Mouse (Mus musculus) E14TG2a.4 (cell line): Measurements from ENCODE around the gene Mcoln1.

Experiments used
- H3K27me3 ChIP-seq: 2 replicates; pipeline ENCODE4 v1.6.1; 2014; ENCODE audit warnings: low read length, control low read depth; ENCODE audit not compliant: insufficient read depth
- H3K36me3 ChIP-seq: 2 replicates; pipeline ENCODE4 v1.6.1; 2014; ENCODE audit warnings: low read length, control low read depth; ENCODE audit not compliant: insufficient read depth
- H3K4me1 ChIP-seq: replicated peaks from 2 replicates; pipeline ENCODE4 v1.6.1; 2014; ENCODE audit warnings: low read depth, low read length, control low read depth
- H3K4me3 ChIP-seq: replicated peaks from 2 replicates; pipeline ENCODE4 v1.5.1; 2014; ENCODE audit warnings: mild to moderate bottlenecking, low read length
- H3K9me3 ChIP-seq: 2 replicates; pipeline ENCODE4 v1.6.1; 2014; ENCODE audit warnings: low read length, control low read depth
- CTCF ChIP-seq: conservative IDR thresholded peaks from 2 replicates; pipeline ENCODE4 v1.5.1; 2014; ENCODE audit warnings: low read length
- NANOG ChIP-seq: IDR thresholded peaks from 2 replicates; pipeline ENCODE4 v1.6.1; 2014; ENCODE audit warnings: borderline replicate concordance, low read length, mixed read lengths
- POU5F1 ChIP-seq: IDR thresholded peaks from 2 replicates; pipeline ENCODE4 v1.6.1; 2014; ENCODE audit warnings: low read length, borderline replicate concordance

Gene Mcoln1

GRCm38 (mm10) chr8:3495578-3496427 lies 4.5 kb upstream of the Mcoln1 start:
- Histone ChIP-seq H3K4me3 (peak overlapping the region; percentile 80), H3K27me3 (peaks cover 56% of the 10 kb centered on the region), H3K4me1 (peaks cover 43% of the 10 kb centered on the region), H3K9me3 (no peaks in the 10 kb centered on the region), H3K36me3 (no peaks in the 10 kb centered on the region)
- TF ChIP-seq NANOG = no peak

GRCm38 (mm10) chr8:3496428-3496748 lies 3.9 kb upstream of the Mcoln1 start:
- H3K27me3 ChIP-seq = peaks cover 53% of the 10 kb centered on the region
- peaks cover 49% of the 10 kb centered on the region for H3K4me1 ChIP-seq
- H3K4me3 ChIP-seq = peak overlapping the region; percentile 80
- TF ChIP-seq CTCF = no peak
- TF ChIP-seq POU5F1 = no peak
- TF ChIP-seq NANOG = no peak
- H3K36me3 ChIP-seq = no peaks in the 10 kb centered on the region
- no peaks in the 10 kb centered on the region for H3K9me3 ChIP-seq

GRCm38 (mm10) chr8:3498583-3498982 lies 1.7 kb upstream of the Mcoln1 start:
- TF ChIP-seq POU5F1 = no peak
- TF ChIP-seq NANOG = no peak
- TF ChIP-seq CTCF = no peak
- Histone ChIP-seq H3K27me3 (peaks cover 39% of the 10 kb centered on the region), H3K36me3 (peaks cover 9% of the 10 kb centered on the region; the same call in 1 of the 2 replicates)

GRCm38 (mm10) chr8:3499751-3500150 lies 506 bp upstream of the Mcoln1 start:
- Histone ChIP-seq H3K4me1 (peaks cover 46% of the 10 kb centered on the region), H3K4me3 (peak overlapping the region; percentile 94), H3K36me3 (peaks cover 14% of the 10 kb centered on the region), H3K9me3 (no peaks in the 10 kb centered on the region), H3K27me3 (peaks cover 27% of the 10 kb centered on the region)
- no peak for TF ChIP-seq POU5F1

More at GRCm38 (mm10) chr8:3498583-3498982, 1.7 kb upstream of the Mcoln1 start:
- Histone ChIP-seq H3K9me3 (no peaks in the 10 kb centered on the region), H3K4me1 (peaks cover 50% of the 10 kb centered on the region), H3K4me3 (no peak overlapping the region)

GRCm38 (mm10) chr8:3502217-3502616 lies 2.0 kb downstream of the Mcoln1 start:
- H3K4me1 ChIP-seq = peaks cover 24% of the 10 kb centered on the region
- no peak overlapping the region for H3K4me3 ChIP-seq
- H3K36me3 ChIP-seq = peaks cover 39% of the 10 kb centered on the region
- no peak for TF ChIP-seq NANOG
- no peak for TF ChIP-seq POU5F1
- TF ChIP-seq CTCF = no peak
- no peaks in the 10 kb centered on the region for H3K9me3 ChIP-seq
- H3K27me3 ChIP-seq = peaks cover 3% of the 10 kb centered on the region; the same call in 1 of the 2 replicates

- TF ChIP-seq CTCF (no peak), POU5F1 (no peak), NANOG (no peak)
- Histone ChIP-seq H3K9me3 (no peaks in the 10 kb centered on the region), H3K4me3 (no peak overlapping the region), H3K4me1 (peaks cover 13% of the 10 kb centered on the region), H3K27me3 (no peaks in the 10 kb centered on the region), H3K36me3 (peaks cover 89% of the 10 kb centered on the region)
These were observed 7.9 kb downstream of the Mcoln1 start for GRCm38 (mm10) chr8:3507979-3508754.

GRCm38 (mm10) chr8:3514681-3515247 lies 14.5 kb downstream of the Mcoln1 start:
- Histone ChIP-seq H3K4me1 (peaks cover 45% of the 10 kb centered on the region), H3K36me3 (peaks cover 60% of the 10 kb centered on the region), H3K27me3 (no peaks in the 10 kb centered on the region), H3K9me3 (no peaks in the 10 kb centered on the region), H3K4me3 (peak overlapping the region; percentile 98)
- TF ChIP-seq POU5F1 = no peak
- no peak for TF ChIP-seq NANOG
- TF ChIP-seq CTCF = no peak

GRCm38 (mm10) chr8:3515260-3515671 lies 15.0 kb downstream of the Mcoln1 start, which contains the start of gene Pnpla6:
Gene Pnpla6 (plus strand): TSS chr8:3515384.
- no peak for TF ChIP-seq POU5F1
- TF ChIP-seq CTCF = no peak
- TF ChIP-seq NANOG = no peak
- peak within 1 kb of the TSS; percentile 98 for H3K4me3 ChIP-seq
- peaks cover 42% of the 10 kb centered on the region for H3K4me1 ChIP-seq
- no peaks in the 10 kb centered on the region for H3K9me3 ChIP-seq
- no peaks in the 10 kb centered on the region for H3K27me3 ChIP-seq
- H3K36me3 ChIP-seq = peaks cover 62% of the 10 kb centered on the region
